Mouse (Mus musculus): ENCODE data around the gene Cry1.
A peak's percentile ranks its signal among the peaks of the same experiment; 100 is the strongest.

Cry1 gene

GRCm38 (mm10) chr10:85184964-85185608 is at the start of gene Cry1:
Gene Cry1 (minus strand): TSS chr10:85185064.
- peak; percentile 96 for DNase-seq (ENCODE audit: low read depth, low spot score)

GRCm38 (mm10) chr10:85221771-85222050 is 36.8 kb upstream of the Cry1 start:
- no peak for DNase-seq (ENCODE audit: low read depth, low spot score)

- peak; percentile 85 for DNase-seq (ENCODE audit: low read depth, low spot score)
Measured at GRCm38 (mm10) chr10:85220918-85221770, 36.3 kb upstream of the Cry1 start.

- DNase-seq (ENCODE audit: low read depth, low spot score): peak; percentile 15
Measured at GRCm38 (mm10) chr10:85214847-85215246, 30.0 kb upstream of the Cry1 start.

- DNase-seq (ENCODE audit: low read depth, low spot score): peak; percentile 15
Measured at GRCm38 (mm10) chr10:85211673-85212072, 26.8 kb upstream of the Cry1 start.

- DNase-seq (ENCODE audit: low read depth, low spot score): peak; percentile 91
Measured at GRCm38 (mm10) chr10:85210125-85210524, 25.3 kb upstream of the Cry1 start.

- peak; percentile 80 for DNase-seq (ENCODE audit: low read depth, low spot score)
Measured at GRCm38 (mm10) chr10:85209119-85209605, 24.3 kb upstream of the Cry1 start.

- peak; percentile 93 for DNase-seq (ENCODE audit: low read depth, low spot score)
Measured at GRCm38 (mm10) chr10:85205316-85205715, 20.5 kb upstream of the Cry1 start.

GRCm38 (mm10) chr10:85204255-85204855 is 19.5 kb upstream of the Cry1 start:
- peak; percentile 21 for DNase-seq (ENCODE audit: low read depth, low spot score)

GRCm38 (mm10) chr10:85194528-85194927 is 9.7 kb upstream of the Cry1 start:
- no peak for DNase-seq (ENCODE audit: low read depth, low spot score)

GRCm38 (mm10) chr10:85193321-85193720 is 8.5 kb upstream of the Cry1 start:
- DNase-seq (ENCODE audit: low read depth, low spot score): no peak

- no peak for DNase-seq (ENCODE audit: low read depth, low spot score)
Measured at GRCm38 (mm10) chr10:85190652-85191051, 5.8 kb upstream of the Cry1 start.

- no peak for DNase-seq (ENCODE audit: low read depth, low spot score)
Measured at GRCm38 (mm10) chr10:85189966-85190365, 5.1 kb upstream of the Cry1 start.

GRCm38 (mm10) chr10:85186499-85186794 is 1.6 kb upstream of the Cry1 start:
- no peak for DNase-seq (ENCODE audit: low read depth, low spot score)

- DNase-seq (ENCODE audit: low read depth, low spot score): peak; percentile 27
Measured at GRCm38 (mm10) chr10:85185639-85186498, 1.0 kb upstream of the Cry1 start.

- peak; percentile 55 for DNase-seq (ENCODE audit: low read depth, low spot score)
Measured at GRCm38 (mm10) chr10:85184201-85184963, 482 bp downstream of the Cry1 start.

- DNase-seq (ENCODE audit: low read depth, low spot score): peak; percentile 95
Measured at GRCm38 (mm10) chr10:85183619-85184018, 1.2 kb downstream of the Cry1 start.

- DNase-seq (ENCODE audit: low read depth, low spot score): no peak
Measured at GRCm38 (mm10) chr10:85182766-85183165, 2.1 kb downstream of the Cry1 start.

- DNase-seq (ENCODE audit: low read depth, low spot score): no peak
Measured at GRCm38 (mm10) chr10:85176640-85177039, 8.2 kb downstream of the Cry1 start.

- peak; percentile 83 for DNase-seq (ENCODE audit: low read depth, low spot score)
Measured at GRCm38 (mm10) chr10:85165306-85165705, 19.6 kb downstream of the Cry1 start.

- DNase-seq (ENCODE audit: low read depth, low spot score): no peak
Measured at GRCm38 (mm10) chr10:85164791-85165190, 20.1 kb downstream of the Cry1 start.

Data from R1 (cell line).